Mouse (Mus musculus): Measurements from ENCODE around the gene Slc36a2.

Slc36a2 gene

GRCm38 (mm10) chr11:55187292-55187691, 2.4 kb upstream of the Slc36a2 start:
- ATAC-seq (ENCODE audit: insufficient number of reproducible peaks, low FRiP score, low TSS enrichment): no peak

- no peak for ATAC-seq (ENCODE audit: insufficient number of reproducible peaks, low FRiP score, low TSS enrichment)
Observed at GRCm38 (mm10) chr11:55184246-55184645, 631 bp downstream of the Slc36a2 start.

GRCm38 (mm10) chr11:55183124-55183523, 1.8 kb downstream of the Slc36a2 start:
- no peak for ATAC-seq (ENCODE audit: insufficient number of reproducible peaks, low FRiP score, low TSS enrichment)

- no peak for ATAC-seq (ENCODE audit: insufficient number of reproducible peaks, low FRiP score, low TSS enrichment)
Observed at GRCm38 (mm10) chr11:55179856-55180255, 5.0 kb downstream of the Slc36a2 start.

- ATAC-seq (ENCODE audit: insufficient number of reproducible peaks, low FRiP score, low TSS enrichment): no peak
Observed at GRCm38 (mm10) chr11:55178830-55179229, 6.0 kb downstream of the Slc36a2 start.

GRCm38 (mm10) chr11:55170501-55170900, 14.4 kb downstream of the Slc36a2 start:
- ATAC-seq (ENCODE audit: insufficient number of reproducible peaks, low FRiP score, low TSS enrichment): no peak

GRCm38 (mm10) chr11:55168914-55169313, 16.0 kb downstream of the Slc36a2 start:
- no peak for ATAC-seq (ENCODE audit: insufficient number of reproducible peaks, low FRiP score, low TSS enrichment)

- no peak for ATAC-seq (ENCODE audit: insufficient number of reproducible peaks, low FRiP score, low TSS enrichment)
Observed at GRCm38 (mm10) chr11:55168504-55168903, 16.4 kb downstream of the Slc36a2 start.

GRCm38 (mm10) chr11:55165748-55166147, 19.1 kb downstream of the Slc36a2 start:
- no peak for ATAC-seq (ENCODE audit: insufficient number of reproducible peaks, low FRiP score, low TSS enrichment)

GRCm38 (mm10) chr11:55164723-55165122, 20.2 kb downstream of the Slc36a2 start:
- ATAC-seq (ENCODE audit: insufficient number of reproducible peaks, low FRiP score, low TSS enrichment): no peak

- no peak for ATAC-seq (ENCODE audit: insufficient number of reproducible peaks, low FRiP score, low TSS enrichment)
Observed at GRCm38 (mm10) chr11:55162670-55163069, 22.2 kb downstream of the Slc36a2 start.

GRCm38 (mm10) chr11:55158785-55159359, 26.0 kb downstream of the Slc36a2 start:
- no peak for ATAC-seq (ENCODE audit: insufficient number of reproducible peaks, low FRiP score, low TSS enrichment)

- no peak for ATAC-seq (ENCODE audit: insufficient number of reproducible peaks, low FRiP score, low TSS enrichment)
Observed at GRCm38 (mm10) chr11:55155070-55155421, 29.8 kb downstream of the Slc36a2 start.

GRCm38 (mm10) chr11:55154398-55155069, 30.3 kb downstream of the Slc36a2 start:
- ATAC-seq (ENCODE audit: insufficient number of reproducible peaks, low FRiP score, low TSS enrichment): no peak

- ATAC-seq (ENCODE audit: insufficient number of reproducible peaks, low FRiP score, low TSS enrichment): no peak
Observed at GRCm38 (mm10) chr11:55151608-55152007, 33.3 kb downstream of the Slc36a2 start, which contains the start of gene Slc36a3. Gene Slc36a3, minus strand, starts transcription at chr11:55151708.

GRCm38 (mm10) chr11:55148461-55148860, 36.4 kb downstream of the Slc36a2 start:
- ATAC-seq (ENCODE audit: insufficient number of reproducible peaks, low FRiP score, low TSS enrichment): no peak

GRCm38 (mm10) chr11:55147423-55147822, 37.5 kb downstream of the Slc36a2 start:
- no peak for ATAC-seq (ENCODE audit: insufficient number of reproducible peaks, low FRiP score, low TSS enrichment)

GRCm38 (mm10) chr11:55146855-55147254, 38.0 kb downstream of the Slc36a2 start:
- no peak for ATAC-seq (ENCODE audit: insufficient number of reproducible peaks, low FRiP score, low TSS enrichment)

GRCm38 (mm10) chr11:55144011-55144410, 40.9 kb downstream of the Slc36a2 start:
- ATAC-seq (ENCODE audit: insufficient number of reproducible peaks, low FRiP score, low TSS enrichment): no peak

- no peak for ATAC-seq (ENCODE audit: insufficient number of reproducible peaks, low FRiP score, low TSS enrichment)
Observed at GRCm38 (mm10) chr11:55141502-55141901, 43.4 kb downstream of the Slc36a2 start.

- no peak for ATAC-seq (ENCODE audit: insufficient number of reproducible peaks, low FRiP score, low TSS enrichment)
Observed at GRCm38 (mm10) chr11:55137646-55138045, 47.2 kb downstream of the Slc36a2 start.
